8 mouse cellular contexts compared by ENCODE assay signal in the genomic region with DNA sequence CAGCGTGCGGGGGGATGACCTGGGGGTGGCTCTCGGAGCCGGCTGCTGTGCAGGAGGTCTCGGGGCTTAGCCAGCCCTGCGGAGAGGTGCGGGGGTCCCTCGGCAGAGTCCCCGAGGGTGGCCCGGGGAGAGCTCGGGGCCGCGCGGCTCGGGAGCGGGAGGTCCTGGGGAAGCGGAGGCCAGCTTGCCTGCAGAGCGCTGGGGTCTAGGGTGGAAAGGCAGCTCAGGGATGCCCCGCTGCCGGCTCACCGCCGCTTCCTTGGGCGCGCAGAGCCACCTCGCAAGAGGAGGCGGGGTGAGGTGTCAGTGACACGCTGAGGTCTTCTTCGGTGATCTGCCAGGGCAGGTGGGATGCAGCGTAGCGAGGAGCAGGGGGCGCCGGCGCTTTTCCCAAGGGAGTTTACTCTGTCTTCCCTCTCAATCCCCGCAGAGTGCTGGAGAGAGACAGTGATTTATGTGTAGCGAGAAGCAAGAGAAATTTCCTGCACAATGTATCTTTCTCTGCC. TPM values are rescaled to one million over a fixed set of nuclear protein-coding genes. Genes with fewer than 3 reads are reported as not detected.
A peak's percentile ranks its signal among the peaks of the same experiment; 100 is the strongest.
DNase-seq lines count a peak whose midpoint lies in the region; ATAC-seq and TF ChIP-seq lines count a peak whose summit lies in the region.

No protein-coding gene starts in this region.

- peak overlapping the region; percentile 94 for H3K9ac ChIP-seq in embryonic facial prominence, embryonic 12.5 days
- H3K9ac ChIP-seq in hindbrain, embryonic 15.5 days: peak overlapping the region; percentile 95
- peak overlapping the region; percentile 96 for H3K9ac ChIP-seq in neural tube, embryonic 12.5 days

- peak in 1 of 2 experiments; percentile 31 for DNase-seq in layer of hippocampus, adult 2 months (ENCODE audit: low spot score in 2 of 2)
- DNase-seq in layer of hippocampus, adult 9-10 months (ENCODE audit: low spot score): no peak
- DNase-seq in NIH3T3 (ENCODE audit: low read depth): peak; percentile 48
- peak; percentile 34 for DNase-seq in liver
- peak; percentile 78 for DNase-seq in thymus, postnatal 4 days

- 0 out of 2 replicates have a peak, but pooled peaks have one; percentile 6 for TF ChIP-seq CTCF in layer of hippocampus, adult 2 months (conservative IDR thresholded peaks at IDR 0.05)

- peak overlapping the region; percentile 72 for H3K4me3 ChIP-seq in layer of hippocampus, adult 2 months
- peak overlapping the region; percentile 92 for H3K4me3 ChIP-seq in embryonic facial prominence, embryonic 12.5 days
- peak overlapping the region; percentile 92 for H3K4me3 ChIP-seq in hindbrain, embryonic 15.5 days
- peak overlapping the region; percentile 89 for H3K4me3 ChIP-seq in neural tube, embryonic 12.5 days

- H3K36me3 ChIP-seq in embryonic facial prominence, embryonic 12.5 days: no peaks in the 10 kb centered on the region
- no peaks in the 10 kb centered on the region for H3K36me3 ChIP-seq in hindbrain, embryonic 15.5 days
- no peaks in the 10 kb centered on the region for H3K36me3 ChIP-seq in neural tube, embryonic 12.5 days

- peaks cover 37% of the 10 kb centered on the region for H3K4me1 ChIP-seq in embryonic facial prominence, embryonic 12.5 days
- peaks cover 40% of the 10 kb centered on the region for H3K4me1 ChIP-seq in hindbrain, embryonic 15.5 days (replicated peaks)
- peaks cover 36% of the 10 kb centered on the region for H3K4me1 ChIP-seq in neural tube, embryonic 12.5 days

- no peaks in the 10 kb centered on the region for H3K9me3 ChIP-seq in embryonic facial prominence, embryonic 12.5 days
- H3K9me3 ChIP-seq in hindbrain, embryonic 15.5 days: no peaks in the 10 kb centered on the region
- H3K9me3 ChIP-seq in neural tube, embryonic 12.5 days: no peaks in the 10 kb centered on the region

- H3K27ac ChIP-seq in layer of hippocampus, adult 2 months: peak overlapping the region; percentile 92
- H3K27ac ChIP-seq in embryonic facial prominence, embryonic 12.5 days: peak overlapping the region; percentile 95
- H3K27ac ChIP-seq in hindbrain, embryonic 15.5 days (replicated peaks): peak overlapping the region; percentile 95
- peak overlapping the region; percentile 95 for H3K27ac ChIP-seq in neural tube, embryonic 12.5 days

- peak; percentile 79 for ATAC-seq in embryonic facial prominence, embryonic 12.5 days (ENCODE audit: insufficient number of reproducible peaks, insufficient read depth, low FRiP score, low TSS enrichment)
- ATAC-seq in hindbrain, embryonic 15.5 days (ENCODE audit: low FRiP score, low read depth): no peak
- peak; percentile 79 for ATAC-seq in neural tube, embryonic 12.5 days (ENCODE audit: low FRiP score, low read depth)

- WGBS in embryonic facial prominence, embryonic 12.5 days: under 1% methylated on average over 35 of the region's 35 CpGs
- under 1% methylated on average over 35 of the region's 35 CpGs for WGBS in hindbrain, embryonic 15.5 days
- WGBS in neural tube, embryonic 12.5 days: under 1% methylated on average over 35 of the region's 35 CpGs

- peak overlapping the region; percentile 56 for H3K4me2 ChIP-seq in embryonic facial prominence, embryonic 12.5 days (replicated peaks)
- H3K4me2 ChIP-seq in hindbrain, embryonic 15.5 days: peak overlapping the region; percentile 72
- H3K4me2 ChIP-seq in neural tube, embryonic 12.5 days (replicated peaks): peak overlapping the region; percentile 81

- H3K27me3 ChIP-seq in embryonic facial prominence, embryonic 12.5 days: no peaks in the 10 kb centered on the region
- H3K27me3 ChIP-seq in hindbrain, embryonic 15.5 days: peaks cover 19% of the 10 kb centered on the region
- H3K27me3 ChIP-seq in neural tube, embryonic 12.5 days (replicated peaks): no peaks in the 10 kb centered on the region

RNA-seq across cellular contexts. Expression of a gene that starts 0.9 kb away (rescaled TPM):
- total RNA-seq in layer of hippocampus, adult 2 months (2021): 10 to 100 TPM; 11.3 to 14.2 TPM
- polyA plus RNA-seq in embryonic facial prominence, embryonic 12.5 days (2016; fragmentation: Nextera tagmentation; extraction: Ambion mirVana): 18.3 and 20.8 TPM in 2 replicates
- polyA plus RNA-seq in hindbrain, embryonic 15.5 days (2015; fragmentation: Nextera tagmentation; extraction: Ambion mirVana): 2.8 and 5.2 TPM in 2 replicates
- 8.5 and 9.5 TPM in 2 replicates for polyA plus RNA-seq in neural tube, embryonic 12.5 days (2016; fragmentation: Nextera tagmentation; extraction: Ambion mirVana)
